Mouse (Mus musculus) left cerebral cortex, adult 8-10 months (tissue): Measurements from ENCODE around the gene Psmb6. TPM values are rescaled to one million over a fixed set of nuclear protein-coding genes. Genes with fewer than 3 reads are reported as not detected.
A peak's percentile ranks its signal among the peaks of the same experiment; 100 is the strongest.

Experiments used
- DNase-seq, 2 experiments: peaks; one replicate each; pipeline ENCODE4 v3.0.0; 2022; ENCODE audit warnings: low spot score in 2 of 2
- total RNA-seq, 4 experiments: library from RNA; stranded (reverse); gene quantifications; 2 replicates each; pipeline ENCODE4 v1.2.4; 2022

Gene Psmb6
- total RNA-seq = 100 to 1,000 TPM; 187 to 213 (median 191) TPM

DNA sequence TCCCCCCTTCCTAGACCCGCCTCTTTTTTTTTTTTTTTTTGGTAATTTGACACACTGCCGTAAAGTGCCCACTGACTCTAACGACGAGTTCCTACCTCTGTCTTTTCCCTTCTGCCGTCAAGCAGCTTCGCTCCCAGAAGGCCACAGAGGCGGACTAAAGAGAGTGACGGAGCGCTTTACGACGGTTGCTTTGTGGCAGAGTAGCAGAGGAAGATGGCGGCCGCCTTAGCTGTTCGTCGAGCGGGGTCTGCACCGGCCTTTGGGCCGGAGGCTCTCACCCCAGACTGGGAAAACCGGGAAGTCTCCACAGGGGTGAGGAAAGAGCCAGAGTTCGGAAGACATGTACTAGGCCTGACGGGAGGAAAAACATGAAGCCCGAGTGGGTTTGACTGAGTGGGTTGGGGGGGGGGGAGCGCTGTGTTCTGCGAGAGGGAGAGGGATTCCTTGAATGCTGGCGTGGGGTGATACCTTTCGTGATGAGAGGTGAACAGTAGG, at the start of gene Psmb6:
Psmb6 (plus strand) TSS at position 184 of the 495 bp plus-strand sequence.
- DNase-seq = peak; percentile 79 to 95

DNA sequence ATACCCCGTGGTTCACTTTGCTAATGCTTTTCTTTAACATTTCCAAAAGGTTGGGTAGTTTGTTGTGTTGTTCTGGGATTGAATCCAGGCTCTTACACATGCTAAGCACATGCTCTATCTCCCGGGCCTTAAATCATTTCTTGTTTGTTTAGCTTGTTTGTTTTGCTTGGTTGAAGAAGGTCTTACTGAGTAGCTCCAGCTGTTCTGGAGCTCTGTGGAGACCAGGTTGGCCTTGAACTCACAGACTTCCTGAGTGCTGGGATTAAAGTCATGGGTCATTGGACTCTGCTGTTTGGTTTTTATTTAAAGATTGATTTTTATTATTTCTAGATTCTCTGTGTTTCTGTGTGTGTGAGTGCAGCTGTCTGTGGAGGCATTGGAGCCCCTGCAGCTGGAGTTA, 39.7 kb upstream of the Psmb6 start:
- DNase-seq = no peak

DNA sequence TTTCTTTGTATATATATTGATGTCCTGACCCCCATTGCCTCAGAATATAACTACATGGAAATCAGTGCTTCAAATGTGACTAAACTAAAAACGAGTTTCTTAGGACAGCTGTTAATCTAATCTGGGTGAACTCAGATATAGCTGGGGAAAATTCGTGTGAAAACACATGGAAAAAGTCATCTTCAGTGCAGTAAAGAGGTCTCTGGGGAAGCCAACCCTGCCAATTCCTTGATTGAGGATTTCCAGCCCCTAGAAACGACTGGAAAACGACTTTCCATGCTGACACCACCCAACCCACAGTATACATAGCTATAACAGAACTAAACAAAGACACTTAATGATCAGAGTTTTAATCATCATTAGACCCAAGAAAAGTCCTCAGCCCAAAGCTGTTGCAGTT, 37.4 kb upstream of the Psmb6 start:
- no peak for DNase-seq

DNA sequence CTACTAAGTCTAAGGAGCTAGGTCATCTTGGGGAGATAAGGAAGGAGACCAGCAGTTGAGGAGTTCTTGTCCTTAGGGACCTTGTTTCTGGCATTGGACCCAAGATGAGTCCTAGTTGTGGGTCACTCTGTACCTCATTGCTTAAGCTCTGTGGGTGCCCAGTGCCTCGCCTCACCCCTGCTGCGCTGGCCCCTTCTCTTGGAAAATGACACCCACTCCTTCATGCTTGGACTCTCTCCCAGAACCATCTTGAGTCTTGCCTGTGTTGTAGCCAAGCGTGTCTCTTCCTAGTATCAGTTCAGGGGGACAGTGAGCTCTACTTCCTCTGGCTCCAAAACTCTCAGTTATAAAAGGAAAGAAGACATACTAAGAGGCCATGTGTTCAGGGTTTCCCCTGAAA, 36.0 kb upstream of the Psmb6 start:
- DNase-seq = no peak

DNA sequence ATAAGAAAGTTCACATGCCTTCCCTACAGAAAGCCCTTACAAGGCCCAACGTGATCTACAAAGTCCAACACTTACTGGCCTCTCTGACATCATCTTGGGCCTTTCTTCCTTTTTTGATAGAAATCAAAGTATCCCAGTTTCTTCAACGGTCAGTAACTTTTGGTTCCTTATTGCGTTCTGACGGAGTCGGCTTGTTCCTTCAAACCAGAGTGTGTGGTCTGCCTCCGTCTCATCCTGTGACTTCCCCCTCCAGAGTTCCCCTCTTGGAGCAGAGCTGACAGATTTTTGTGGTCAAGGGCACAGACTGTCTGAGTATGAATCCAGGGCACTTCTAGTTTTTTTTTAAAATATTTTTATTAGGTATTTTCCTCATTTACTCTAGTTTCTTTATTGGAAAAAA, 35.5 kb upstream of the Psmb6 start:
- DNase-seq = no peak

DNA sequence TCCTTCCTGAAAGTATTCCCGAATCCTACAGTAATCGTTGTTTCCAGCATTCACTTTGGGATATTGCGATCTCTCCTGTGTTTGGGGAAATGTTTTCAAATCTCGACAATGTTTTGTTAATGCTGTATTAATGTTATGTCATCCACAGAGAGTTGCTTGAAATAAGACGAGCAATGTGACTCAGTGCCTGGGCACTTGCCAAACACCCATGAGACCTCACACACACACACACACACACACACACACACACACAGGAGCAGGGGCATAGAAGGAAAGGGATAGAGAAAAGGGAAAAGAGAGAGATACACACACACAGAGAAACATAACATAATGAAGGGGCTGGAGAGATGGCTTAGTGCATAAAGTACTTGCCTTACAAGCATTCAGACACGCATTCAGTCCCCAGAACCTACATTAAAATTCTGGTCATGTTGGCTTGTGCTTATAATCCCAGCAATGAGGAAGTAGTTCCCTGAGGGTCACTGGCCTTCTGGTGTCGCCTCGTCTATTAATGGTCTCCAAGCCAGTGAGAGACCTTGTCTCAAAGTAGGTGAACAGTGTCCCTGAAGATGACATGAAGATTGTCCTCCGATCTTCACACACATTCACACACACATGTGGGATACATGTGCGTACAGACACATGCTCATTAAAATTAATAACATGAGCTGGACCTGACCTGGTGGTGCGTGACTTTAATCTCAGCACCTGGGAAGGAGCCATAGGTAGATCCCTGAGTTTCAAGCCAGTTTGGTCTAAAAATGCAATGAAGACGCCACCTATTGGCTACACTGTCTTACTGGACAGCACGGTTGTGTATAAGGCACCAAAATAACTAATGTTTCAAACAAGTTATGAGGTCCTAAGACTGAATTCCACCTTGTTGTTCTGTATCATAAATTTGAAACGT, 25.3 kb upstream of the Psmb6 start:
- no peak for DNase-seq

DNA sequence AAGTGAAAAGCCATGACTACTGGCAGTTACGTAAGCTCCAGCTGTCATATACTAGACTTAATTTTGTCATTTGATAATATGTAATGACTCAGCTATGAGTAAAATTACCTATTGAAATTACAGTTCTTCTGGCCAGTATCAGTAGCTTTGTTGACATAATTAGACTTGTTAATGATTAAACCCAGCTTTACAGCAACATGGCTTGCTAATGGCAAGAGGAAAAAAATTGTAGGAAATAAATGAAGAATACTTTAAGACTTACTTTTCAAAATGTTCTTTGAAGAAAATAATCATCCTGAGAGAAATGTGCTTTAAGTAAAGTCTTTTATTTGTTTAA, 24.7 kb upstream of the Psmb6 start:
- DNase-seq = no peak

DNA sequence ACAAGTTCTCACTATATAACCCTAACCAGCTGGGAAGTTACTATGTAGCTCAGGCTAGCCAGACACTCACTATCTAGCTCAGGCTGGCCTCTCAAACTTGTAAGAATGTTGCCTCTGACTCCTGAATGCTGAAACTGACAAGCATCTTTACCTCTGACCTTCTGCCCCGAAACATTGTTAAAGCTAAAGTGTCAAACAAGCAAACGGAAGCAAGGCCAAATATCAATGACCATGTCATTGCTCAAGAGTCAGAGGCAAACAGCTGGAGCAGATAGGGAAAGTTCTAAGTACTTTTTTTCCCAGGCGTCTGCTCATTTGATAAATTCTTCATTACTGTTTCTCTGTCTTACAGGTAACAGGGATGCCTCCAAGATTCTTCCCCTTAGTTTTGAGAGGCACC, 23.1 kb upstream of the Psmb6 start:
- DNase-seq = no peak

DNA sequence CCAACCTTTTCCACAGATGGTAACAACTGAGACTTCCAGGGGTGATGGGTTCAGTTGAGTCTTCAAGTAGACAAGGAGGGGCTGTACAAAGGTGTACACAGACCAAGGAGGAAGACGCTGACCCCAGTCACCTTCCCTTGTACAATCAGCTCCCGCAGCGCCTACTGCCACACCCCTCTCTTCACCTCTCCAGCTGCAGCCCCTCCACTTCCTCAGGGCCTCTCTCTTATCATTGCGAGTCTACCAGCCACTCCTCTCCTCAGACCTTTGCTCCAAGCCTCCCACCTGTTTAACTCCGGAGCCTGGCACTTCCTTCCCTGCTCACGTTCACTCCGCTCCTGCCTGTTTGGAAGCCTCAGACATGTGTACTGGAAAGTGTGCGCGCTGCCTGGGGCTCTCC, 20.2 kb upstream of the Psmb6 start, which contains the start of gene Tm4sf5:
Tm4sf5 (plus strand) TSS at position 275 of the 400 bp plus-strand sequence.
- DNase-seq = no peak

DNA sequence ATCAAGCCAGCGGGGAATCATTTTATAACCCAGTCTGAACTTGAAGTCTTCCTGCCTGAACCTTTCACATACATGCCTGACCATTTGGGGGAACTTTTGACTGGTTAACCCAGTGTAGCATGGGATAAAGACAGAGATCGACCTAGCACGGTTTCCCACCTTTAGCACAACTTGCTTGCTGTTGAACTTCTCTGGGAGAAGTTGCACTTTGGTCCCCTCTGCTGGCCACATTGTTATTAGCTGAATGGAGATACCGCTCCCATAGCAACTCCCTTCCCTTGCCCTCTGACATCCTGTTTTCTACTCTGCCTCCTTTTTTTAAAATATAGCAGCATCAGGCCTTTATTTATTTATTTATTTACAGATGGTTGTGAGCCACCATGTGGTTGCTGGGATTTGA, 18.8 kb upstream of the Psmb6 start:
- DNase-seq = no peak

DNA sequence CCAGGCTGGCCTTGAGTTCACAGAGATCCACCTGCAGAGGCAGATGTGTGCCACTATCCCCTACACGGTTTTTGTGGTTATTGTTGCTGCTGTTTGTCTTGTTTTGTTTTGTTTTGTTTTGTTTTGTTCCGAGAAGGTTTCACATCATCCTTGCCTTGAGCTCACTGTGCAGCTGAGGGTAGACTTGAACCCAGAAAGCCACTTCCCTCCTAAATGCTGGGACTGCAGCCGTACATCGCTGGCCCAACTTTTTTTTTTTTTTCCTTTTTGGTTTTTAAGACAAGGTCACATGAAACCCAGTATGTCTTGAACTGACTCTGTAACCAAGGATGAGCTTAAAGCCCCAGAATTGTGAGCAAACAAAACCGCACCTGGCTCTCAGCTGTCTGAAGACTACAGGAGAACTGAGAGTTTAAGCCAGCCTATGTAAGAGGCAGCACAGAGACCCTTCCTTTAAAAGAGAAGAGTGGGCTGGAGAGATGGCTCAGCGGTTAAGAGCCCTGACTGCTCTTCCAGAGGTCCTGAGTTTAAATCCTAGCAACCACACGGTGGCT, 18.1 kb upstream of the Psmb6 start:
- no peak for DNase-seq

DNA sequence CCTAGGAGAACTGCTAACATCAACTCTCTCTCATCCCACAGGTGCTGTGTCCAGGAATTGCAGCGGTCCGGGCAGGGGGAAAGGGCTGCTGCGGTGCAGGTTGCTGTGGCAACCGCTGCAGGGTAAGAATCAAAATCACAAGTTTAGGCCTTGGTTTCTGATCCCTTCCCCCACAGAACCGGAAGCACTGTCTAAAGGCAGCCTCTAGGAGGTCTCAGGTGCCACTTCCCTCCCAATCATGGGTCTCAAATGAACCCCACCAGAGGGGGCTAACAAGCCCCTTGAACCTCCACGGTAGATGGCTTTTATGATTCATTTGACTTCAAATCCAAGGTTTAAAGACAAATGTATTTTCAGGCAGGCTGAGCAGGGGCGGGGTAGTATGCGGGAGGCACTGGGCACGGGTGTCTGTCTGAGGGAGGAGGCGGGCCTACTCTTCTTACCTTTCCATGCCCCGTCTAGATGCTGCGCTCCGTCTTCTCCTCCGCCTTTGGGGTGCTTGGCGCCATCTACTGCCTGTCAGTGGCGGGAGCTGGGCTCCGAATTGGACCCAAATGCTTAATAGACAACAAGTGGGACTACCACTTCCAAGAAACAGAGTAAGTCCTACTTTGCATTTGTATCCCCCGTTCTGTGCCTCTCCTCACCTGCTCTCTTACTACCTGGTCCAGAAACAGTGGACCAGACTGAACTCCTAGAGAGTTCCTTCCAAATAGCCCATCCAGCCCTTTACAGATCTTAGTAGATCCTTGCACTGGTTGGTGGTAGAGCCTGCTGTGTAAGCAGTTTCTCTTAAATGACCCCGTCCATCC, 15.2 kb upstream of the Psmb6 start:
- DNase-seq = no peak

DNA sequence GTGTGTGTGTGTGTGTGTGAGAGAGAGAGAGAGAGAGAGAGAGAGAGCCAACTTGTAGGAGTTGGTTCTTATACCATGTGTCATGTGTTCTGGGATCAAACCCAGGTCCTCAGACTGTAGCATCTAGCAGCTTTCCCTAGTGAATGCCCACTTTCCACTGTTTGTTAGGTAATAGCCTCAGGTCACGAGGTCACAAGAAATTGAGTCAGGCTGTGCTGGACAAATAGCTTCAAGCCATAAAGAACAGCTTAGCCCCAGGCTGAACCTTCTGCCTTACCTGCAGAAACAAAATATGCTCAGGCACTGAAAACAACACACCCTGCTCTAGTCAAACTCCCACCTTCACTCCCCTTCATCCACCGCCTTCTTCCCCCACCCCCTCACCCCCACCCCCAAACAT, 13.9 kb upstream of the Psmb6 start:
- no peak for DNase-seq

DNA sequence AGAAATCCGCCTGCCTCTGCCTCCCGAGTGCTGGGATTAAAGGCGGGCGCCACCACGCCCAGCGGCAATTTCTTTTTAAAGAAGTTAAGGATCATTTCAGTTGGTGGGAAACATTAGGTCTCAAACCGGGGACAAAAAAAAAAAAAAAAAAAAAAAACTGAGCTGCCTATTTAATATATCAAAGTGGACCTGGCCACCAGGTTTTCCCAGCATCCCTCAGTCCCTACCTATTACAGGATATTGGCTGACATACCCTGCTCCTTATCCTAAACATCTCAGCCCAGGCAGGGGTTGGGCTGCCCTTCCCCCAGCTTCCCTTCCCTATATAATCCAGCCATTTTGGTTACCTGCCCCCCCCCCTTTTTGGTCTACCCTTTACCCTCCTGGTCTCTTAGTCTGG, 13.3 kb upstream of the Psmb6 start:
- no peak for DNase-seq

DNA sequence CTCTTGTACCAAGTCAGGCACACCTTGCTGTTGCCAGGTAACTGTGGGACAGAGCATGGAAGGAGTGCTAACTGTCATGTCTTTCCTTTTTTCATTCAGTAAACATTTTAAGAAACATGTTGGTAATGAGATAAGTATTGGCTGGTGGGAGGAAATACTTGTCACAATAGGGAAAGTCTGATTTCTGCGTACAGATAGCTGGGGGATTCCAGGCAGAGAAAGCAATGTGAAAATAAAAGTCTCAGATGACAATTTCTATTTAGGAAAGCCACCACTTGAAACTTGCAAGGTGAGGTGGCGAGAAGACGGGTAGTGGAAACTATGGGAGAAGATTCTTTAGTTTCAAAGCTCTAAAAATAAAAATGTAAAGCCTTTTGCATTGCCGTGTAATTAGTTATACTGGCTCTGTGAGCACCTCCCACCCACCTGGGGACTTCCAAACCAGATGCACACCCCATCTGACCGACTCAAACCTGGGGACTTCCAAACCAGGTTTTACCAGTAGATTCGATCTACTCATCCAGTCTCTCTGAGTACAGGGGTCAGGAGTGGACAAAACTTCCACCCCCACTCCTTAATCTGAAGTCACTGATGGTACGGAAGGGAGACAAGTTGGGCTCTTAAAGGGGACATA, 12.3 kb upstream of the Psmb6 start:
- DNase-seq = no peak

DNA sequence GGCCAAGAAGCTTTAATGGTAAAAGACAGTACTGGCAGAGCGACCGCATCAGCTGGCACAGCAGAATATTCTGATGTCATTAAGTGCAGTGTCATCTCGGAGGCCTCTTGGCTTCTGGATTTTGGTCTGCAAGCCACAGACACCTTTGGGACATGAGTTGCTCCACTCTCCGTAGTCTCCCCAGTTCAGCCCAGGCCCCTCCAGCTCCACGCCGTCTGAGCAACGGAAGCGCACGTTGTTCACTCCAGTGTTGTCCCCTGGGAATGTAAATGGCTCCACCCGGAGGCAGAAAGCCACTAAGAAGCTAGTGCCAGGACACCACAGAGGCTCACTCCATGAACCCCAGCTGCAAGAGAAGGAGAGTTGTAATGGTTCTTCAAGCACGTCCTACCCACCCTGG, 11.6 kb upstream of the Psmb6 start:
- no peak for DNase-seq

DNA sequence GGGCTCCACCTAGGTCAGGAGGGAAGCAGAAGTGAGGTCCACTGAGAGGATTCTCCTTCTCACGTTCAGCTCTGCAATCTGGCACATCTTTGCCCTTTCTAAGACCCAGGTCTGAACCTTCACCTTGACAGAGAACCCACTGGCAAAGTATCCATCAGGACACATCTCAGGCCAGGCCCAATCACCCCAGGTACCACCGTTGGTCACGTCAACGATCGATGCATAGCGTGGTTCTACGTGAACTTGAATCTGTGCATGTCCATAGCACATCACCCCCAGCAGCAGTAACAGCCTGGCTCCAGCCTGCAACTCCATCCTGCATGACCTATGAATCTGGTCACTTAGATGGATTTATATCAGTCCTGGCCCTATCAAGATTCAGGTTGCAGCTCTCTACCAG, 10.9 kb upstream of the Psmb6 start, which contains the start of gene Vmo1:
Vmo1 (minus strand) TSS at position 329 of the 400 bp plus-strand sequence.
- DNase-seq = no peak

DNA sequence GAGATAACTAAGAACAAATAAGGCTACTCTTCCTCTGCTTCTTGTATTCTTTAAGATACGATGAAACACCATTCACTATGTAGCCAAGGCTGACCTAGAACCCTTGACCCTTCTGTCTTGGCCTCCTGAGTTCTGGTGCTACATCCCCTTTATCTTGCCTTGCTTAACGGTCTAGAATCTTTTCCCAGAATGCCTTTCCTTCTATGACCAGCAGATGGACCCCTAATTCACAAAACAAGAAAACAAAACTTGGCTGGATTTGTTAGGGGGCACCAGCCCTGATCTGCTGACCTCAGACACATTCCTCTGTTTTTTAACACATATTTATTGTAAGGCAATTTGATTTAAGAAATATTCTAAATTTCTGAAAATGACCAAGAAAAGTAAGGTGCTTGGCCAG, 8.8 kb upstream of the Psmb6 start:
- DNase-seq = no peak

DNA sequence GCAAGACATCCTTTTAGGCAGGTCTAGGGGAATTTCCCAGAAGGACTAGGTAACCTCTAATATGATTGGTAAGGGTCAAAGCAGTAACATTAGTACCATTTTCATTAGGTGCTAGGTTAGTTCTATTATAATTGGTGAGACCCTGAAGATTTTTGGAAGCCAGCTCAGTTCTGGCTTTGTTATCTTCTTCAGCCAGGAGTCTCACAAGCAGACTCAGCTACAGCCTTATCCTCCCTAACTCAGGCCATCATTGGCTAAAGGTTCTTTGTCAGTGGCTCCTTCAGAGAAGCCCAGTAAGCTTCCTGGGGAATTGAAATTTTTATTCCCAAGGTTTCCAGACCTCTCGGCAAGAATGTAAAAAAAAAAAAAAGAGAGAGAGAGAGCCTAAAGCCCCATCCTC, 6.7 kb upstream of the Psmb6 start:
- DNase-seq = no peak

DNA sequence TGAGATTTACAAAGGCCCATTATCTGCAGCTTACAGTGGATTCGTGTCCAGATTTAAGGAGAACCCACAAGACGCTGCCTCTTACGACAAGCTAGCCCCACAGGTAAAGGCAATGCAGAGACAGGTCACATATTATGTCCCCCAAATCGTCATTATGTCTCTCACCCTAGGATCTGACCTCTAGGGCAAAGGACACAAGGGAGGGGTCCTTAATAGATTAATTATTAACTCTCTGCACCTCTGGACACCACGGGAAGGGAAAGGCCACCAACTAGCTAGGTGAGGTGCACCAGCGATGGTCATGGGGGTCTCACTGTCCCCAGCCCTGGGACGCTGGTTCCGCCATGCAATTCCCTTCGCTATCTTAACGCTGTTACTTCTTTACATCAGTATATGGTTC, 6.2 kb upstream of the Psmb6 start, which contains the start of gene Gltpd2:
Gltpd2 (plus strand) TSS at position 274 of the 400 bp plus-strand sequence.
- no peak for DNase-seq

DNA sequence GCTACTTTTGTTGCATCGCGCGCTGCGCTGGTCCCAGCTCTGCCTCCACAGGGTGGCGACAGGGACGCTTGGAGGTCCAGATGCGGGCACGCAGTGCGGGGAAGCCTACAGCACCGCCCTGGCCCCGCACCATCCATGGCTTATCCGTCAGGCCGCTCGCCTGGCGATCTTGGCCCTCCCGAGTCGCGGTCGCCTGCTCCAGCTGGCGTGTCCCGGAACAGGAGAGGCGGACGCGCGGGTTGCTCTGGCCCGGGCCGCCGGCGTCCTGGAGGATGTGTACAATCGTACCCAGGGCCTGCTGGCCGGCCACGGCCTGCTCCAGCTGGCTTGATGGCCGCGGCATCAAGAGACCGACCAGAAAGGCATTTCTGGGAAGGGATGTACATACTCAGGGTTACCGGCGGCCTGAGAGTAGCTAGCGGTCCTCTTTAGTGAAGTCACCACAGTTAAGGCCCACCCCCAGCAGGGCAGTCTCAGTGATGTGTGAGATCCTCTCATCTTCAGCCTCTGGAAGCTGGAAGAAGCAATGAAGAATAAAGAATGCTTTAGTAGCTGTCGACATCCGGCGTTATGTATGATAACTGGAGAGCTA, 4.9 kb upstream of the Psmb6 start:
- no peak for DNase-seq
